Mouse (Mus musculus) layer of hippocampus, adult 18-20 months (tissue): Measurements from ENCODE around the gene Grap2. TPM values are rescaled to one million over a fixed set of nuclear protein-coding genes. Genes with fewer than 3 reads are reported as not detected.
"Not testable (repeated sequence)": the region's sequence is repeated elsewhere in the genome, so short reads cannot be mapped to it uniquely, and the experiment has no call there.

Source experiments
- DNase-seq, 2 experiments: peaks; one replicate each; pipeline ENCODE4 v3.0.0; 2022; ENCODE audit warnings: low spot score in 2 of 2
- total RNA-seq, 2 experiments: library from RNA; stranded (reverse); gene quantifications; 2 replicates each; pipeline ENCODE4 v1.2.3; 2021

Grap2 gene
- total RNA-seq, 2 experiments from 2014 or later = 0.05 to 0.10 TPM

- no peak for DNase-seq
Measured at GRCm38 (mm10) chr15:80566696-80567095, 5.7 kb upstream of the Grap2 start.

GRCm38 (mm10) chr15:80567139-80567538 is 5.3 kb upstream of the Grap2 start:
- DNase-seq = no peak

DNA sequence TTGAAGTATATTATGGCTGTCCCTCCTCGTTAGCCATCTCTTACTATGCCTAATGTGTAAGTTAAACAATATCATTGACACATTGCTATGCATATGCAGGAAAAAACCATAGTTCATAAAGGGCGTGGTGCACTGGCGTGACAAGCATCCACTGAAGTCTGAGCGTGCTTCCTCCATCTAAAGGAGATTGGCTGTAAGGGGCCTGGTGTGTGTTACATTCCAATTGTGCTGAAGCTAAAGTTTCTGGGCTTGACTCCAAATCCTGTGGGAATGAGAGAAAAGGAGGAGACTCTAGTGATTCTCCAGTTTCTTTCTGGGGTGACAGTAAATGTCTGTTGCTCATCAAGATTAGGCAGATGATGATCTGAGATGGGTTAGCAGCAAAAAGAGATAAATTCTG is 4.7 kb upstream of the Grap2 start:
- DNase-seq = no peak

DNA sequence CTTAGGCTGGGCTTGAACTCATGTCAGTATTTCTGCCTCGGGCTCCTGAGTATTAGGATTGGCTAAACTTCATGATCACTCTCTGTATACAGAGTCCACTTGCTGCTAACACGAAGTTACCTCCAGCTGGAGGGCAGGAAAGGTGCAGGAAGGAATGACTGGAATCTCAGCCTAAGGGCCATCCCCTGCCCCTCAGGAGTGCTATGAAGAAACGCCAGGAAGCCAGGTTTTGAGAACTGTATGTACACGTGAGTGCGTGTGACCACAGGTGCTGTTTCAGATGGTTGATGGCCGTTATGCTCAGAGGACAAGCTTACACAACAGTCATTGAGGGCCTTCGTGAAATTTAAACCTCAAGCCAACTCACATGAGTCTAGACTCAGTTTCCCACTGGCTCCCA is 3.2 kb upstream of the Grap2 start:
- DNase-seq = no peak

DNA sequence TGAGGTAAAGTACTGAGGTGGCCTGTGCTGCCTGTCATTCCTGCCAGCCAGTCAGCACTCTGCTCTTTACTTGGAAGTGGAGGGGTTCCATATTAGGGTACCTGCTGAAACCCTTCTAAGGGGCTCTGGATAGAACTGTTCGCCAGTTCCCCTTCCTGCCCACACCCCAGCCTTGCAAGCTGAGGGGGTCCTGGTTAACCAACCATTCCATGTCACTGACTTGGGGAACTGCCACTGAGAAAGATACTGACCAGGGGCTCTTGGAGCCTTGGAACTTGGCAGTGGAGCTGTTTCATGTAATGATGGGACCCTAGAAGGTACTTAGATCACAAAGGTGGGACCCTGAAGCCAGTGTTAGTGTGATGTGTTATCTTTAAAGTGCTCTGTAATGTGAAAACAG is 2.2 kb upstream of the Grap2 start:
- no peak for DNase-seq

DNA sequence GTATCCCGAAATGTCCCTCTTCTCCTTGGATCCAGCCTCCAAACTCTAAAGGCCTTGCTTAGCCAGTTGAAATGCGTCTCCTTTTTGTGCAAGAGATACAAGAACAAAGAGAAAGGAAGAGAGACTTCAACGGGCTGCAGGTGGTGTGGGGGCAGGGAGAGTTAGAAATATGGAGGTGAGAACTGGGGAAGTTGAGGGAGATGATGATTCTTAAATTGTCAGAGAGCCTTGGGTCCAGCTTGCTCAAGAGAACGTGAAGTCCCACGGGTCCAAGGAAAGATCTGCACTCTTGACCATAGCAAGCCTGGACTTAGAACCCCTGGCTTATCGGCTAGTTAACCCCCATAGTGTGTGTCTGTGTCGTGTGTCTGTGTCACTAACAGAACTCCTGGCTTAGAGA is 783 bp upstream of the Grap2 start:
- DNase-seq = no peak

GRCm38 (mm10) chr15:80572811-80573520 is 572 bp downstream of the Grap2 start:
- DNase-seq = no peak

DNA sequence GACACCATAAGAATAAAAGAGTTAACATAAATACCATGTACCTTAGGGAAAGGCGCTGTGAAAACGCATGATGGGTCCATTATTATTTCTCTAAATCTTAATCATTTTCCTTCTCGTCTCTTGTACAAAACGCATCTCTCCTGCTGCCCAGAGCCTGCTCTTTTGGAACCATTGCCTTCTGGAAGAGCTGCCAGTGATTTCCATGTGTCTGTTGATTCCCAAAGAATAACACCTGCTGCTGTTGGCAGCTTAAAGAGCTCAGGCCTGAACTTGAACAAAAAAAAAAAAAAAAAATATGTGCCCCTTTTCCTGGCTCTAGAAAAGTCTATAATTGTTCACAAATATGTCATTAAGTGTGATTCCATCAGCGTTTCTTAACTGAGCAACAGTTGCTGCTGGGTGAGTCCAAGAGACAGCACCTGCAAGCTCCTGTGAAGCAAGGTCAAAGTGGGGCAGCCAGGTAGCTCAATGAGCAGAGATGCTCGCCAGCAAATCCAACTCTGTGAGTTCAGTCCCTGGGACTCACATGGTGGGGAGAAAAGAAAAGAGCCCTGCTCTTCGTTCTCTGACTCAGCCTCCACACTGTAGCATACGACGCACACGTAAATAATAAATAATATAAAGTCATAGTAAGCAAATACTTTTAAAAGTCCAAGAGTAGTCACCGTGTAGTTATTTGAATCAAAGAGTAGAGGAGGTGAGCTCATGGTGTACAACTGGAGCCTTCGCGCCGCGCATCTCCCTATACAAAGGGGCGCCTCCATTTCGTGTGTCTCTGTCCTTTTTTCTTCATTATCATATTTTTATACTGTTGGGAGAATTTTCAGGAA is 2.0 kb downstream of the Grap2 start:
- no peak for DNase-seq

DNA sequence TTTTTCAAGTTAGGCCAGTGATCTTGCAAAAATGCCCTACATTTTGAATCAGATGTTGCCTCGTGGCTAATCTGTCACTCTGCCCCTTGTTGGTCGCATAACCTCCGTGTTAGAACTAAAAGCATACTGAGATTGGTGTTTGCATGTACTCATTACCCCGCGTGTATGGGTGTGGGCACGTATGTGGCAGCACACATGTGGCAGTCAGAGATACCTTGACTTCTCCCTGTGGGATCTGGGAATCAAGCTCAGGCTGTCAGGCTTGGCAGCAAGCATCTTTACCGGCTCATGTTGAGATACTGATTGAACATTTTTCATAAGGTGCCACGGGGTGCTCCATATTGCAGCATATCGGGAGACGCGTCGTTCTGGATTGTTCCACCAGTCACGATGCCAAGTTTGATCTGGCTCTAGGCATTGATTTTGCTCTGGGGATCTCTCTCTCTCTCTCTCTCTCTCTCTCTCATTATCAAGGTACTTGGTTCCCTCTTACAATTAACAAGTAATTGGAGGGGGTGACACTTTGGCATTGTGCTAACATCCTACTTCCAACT is 3.5 kb downstream of the Grap2 start:
- DNase-seq = peak in 1 of 2 experiments; percentile 38

DNA sequence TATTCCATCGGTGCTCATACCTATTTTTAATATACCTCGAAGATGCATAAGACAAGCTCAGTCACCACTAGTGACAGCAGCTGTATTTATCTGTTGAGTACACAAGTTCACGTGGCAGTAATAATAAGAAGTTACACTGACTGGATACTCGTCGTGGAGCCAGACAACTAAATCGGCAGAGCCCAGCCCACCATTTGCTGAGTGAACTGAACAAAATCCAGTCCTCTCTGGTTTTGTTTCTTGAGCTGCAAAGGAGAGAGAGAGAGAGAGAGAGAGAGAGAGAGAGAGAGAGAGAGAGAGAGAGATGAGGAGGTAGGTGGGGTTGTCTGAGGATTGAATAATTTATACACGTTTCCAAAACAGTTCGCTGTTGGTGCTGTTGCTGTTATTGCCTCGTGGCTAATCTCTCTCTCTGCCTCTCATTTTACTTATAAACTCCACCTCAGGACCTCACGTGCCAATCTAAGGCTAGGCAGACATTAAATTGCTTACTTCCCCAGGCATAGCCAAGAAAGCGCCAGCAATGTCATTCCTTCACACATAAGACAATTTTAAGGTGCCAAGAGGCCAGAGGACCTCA is 4.1 kb downstream of the Grap2 start:
- DNase-seq = no peak

DNA sequence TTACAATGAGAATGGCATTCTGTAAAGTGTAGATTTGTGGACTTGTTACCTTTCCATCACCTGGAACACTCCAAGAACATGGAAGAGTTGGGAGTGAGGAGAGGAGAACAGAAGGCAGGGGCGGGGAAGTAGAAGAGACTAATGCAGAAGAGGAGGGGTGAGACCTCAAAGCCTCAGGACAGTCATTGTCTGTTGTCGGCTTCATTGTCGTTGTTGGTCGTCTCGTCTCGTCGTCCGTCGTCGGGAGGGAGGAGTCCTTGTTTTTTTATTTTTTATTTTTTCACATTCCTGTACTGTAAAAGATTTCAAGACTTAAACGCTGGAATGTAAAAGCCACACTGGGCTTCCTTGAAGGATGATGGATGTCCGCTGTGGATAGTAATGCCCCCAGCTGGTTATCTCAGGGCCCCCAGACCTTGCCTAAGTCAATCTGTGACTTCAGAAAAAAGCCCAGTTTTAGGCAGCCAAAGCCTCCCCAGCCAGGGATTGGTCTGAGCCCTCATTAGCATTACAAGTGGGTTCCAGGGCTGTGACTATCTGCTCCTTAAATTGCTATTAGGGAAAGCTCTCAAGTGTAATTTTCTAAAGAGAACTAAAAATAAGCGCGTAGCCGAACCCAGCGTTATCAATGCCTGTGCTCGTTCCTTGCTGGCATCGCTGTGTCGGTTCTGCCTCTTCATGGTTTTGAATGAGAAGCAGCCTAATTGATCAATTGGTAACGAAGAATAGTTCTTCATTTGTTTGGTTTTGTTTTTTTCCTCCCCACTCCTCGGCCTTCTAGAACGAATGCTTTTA is 5.0 kb downstream of the Grap2 start:
- DNase-seq = no peak

- DNase-seq = no peak
Measured at GRCm38 (mm10) chr15:80579121-80579520, 6.7 kb downstream of the Grap2 start.

GRCm38 (mm10) chr15:80580585-80580984 is 8.2 kb downstream of the Grap2 start:
- DNase-seq = not testable (repeated sequence)

- no peak for DNase-seq
Measured at GRCm38 (mm10) chr15:80582581-80583495, 10.4 kb downstream of the Grap2 start.

GRCm38 (mm10) chr15:80586296-80586695 is 13.9 kb downstream of the Grap2 start:
- DNase-seq = no peak

DNA sequence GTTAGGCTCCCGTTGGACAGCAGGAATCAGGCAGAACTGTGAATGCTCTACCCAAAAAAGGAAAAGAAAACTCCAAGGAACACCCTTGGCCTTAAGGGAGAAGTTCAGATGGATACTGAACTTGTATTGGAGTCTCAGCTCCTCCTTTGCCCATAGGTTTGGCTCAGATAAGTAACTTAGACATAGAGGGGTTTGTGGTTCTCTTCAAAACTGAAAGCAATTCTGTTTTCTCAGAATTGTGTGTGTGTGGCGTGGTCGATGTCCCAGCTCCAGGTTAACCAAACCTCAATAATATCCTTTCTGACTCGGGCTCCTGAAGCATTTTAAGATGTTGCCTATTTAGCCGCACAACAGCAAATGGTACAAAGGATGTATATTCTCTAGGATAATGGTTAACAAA is 18.2 kb downstream of the Grap2 start:
- DNase-seq = no peak

- DNase-seq = no peak
Measured at GRCm38 (mm10) chr15:80592737-80593136, 20.3 kb downstream of the Grap2 start.

- DNase-seq = no peak
Measured at GRCm38 (mm10) chr15:80593877-80594276, 21.5 kb downstream of the Grap2 start.

- no peak for DNase-seq
Measured at GRCm38 (mm10) chr15:80598750-80599149, 26.4 kb downstream of the Grap2 start.

DNA sequence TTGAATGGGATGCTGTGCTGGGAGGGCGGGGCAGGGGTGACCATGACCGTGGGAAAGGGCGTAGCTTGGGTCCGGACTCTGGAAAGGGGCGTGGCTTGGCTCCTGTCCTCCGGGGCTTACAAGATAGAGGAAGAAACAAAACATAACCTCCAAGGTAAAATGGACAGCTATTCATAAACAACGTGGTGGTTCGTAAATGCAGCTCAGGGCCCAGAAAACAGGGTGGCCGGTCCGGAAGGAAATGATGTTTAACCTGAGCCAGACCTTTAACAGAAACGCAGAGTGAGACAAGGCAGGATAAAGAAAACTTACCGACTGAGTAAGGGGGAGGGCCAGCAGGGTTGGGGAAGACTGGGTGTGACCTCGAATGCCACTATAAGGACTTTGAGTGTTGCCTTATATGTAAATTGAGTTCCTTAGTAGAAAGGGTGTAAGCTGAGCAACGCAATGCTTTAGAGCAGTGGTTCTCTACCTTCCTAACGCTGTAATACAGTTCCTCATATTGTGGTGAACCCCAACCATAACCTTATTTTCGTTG is 26.9 kb downstream of the Grap2 start:
- no peak for DNase-seq
